In the genomic region with DNA sequence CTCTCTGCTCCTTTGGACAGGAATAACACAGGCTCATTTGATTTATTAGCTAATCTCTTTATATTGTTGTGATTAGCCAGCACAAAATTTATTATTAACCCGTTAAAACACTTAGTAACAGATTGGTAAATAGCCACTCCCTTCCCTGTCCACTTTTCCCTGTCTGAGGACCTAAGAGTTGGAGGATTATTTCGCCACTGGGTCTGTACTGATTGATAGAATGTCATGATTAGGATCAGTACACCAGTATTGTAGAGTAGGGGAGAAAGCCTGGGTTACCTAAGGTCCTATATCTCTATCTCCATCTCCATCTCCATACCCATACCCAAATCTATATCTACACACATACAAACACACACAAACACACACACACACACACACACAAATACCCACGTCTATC, we compare ENCODE assay signal across 14 mouse cellular contexts. TPM values are rescaled to one million over a fixed set of nuclear protein-coding genes. Genes with fewer than 3 reads are reported as not detected.
"Had no signal": no experiment of that assay in that cellular context is flagged by ENCODE, and none has a peak within 500 bp of the region (broad histone marks: within the 10 kb centered on the region; RNA-seq: fewer than 3 reads in every experiment).

No protein-coding gene starts in this region.

RNA-seq across cellular contexts. Expression of a gene that starts 29.6 kb away (rescaled TPM):
- total RNA-seq: neutrophil, adult 5-6 weeks had no signal
- polyA plus RNA-seq: neural tube, embryonic 13.5 days; neural tube, embryonic 14.5 days; neural tube, embryonic 15.5 days; small intestine, adult 2 months; spleen, adult 2 months; stomach, embryonic 14.5 days; stomach, embryonic 15.5 days; stomach, embryonic 16.5 days; stomach, postnatal 0 days; testis, adult 2 months; thymus, adult 2 months; thymus, postnatal 0 days; urinary bladder, adult 2 months had no signal
